Mouse (Mus musculus) lung, adult 2 months (tissue): ENCODE data around the gene Top3a.

Source experiments
- CTCF ChIP-seq: fragments of 200-500 bp; IDR thresholded peaks from 2 replicates; pipeline ENCODE4 v1.5.1; 2011; ENCODE audit warnings: mild to moderate bottlenecking, low read length, control low read depth; ENCODE audit not compliant: insufficient read depth
- POLR2A ChIP-seq: fragments of 200-500 bp; IDR thresholded peaks from 2 replicates; pipeline ENCODE4 v1.6.1; 2011; ENCODE audit warnings: low read depth, mild to moderate bottlenecking, control low read depth, low read length, borderline replicate concordance; ENCODE audit errors: extremely low read depth

DNA sequence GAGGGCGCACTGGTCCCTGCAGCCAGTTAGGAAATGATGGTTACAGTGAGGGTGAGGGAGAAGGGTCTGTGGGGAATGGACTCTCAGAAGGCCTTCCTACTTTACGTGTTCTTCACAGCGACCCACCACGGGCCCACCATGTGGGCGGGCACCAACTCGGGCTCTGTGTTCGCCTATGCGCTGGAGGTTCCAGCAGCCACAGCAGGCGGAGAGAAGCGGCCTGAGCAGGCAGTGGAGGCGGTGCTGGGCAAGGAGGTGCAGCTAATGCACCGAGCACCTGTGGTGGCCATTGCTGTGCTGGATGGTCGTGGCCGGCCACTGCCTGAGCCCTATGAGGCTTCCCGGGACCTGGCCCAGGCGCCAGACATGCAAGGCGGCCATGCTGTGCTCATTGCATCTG is 65.9 kb downstream of the Top3a start:
- TF ChIP-seq CTCF, result no peak
- TF ChIP-seq POLR2A, result no peak
